10 mouse cellular contexts compared by ENCODE assay signal in genomic region chr13:42367655-42368554, GRCm38 (mm10).
DNase-seq lines count a peak whose midpoint lies in the region; ATAC-seq and TF ChIP-seq lines count a peak whose summit lies in the region.
"Had no signal": no experiment of that assay in that cellular context is flagged by ENCODE, and none has a peak within 500 bp of the region (broad histone marks: within the 10 kb centered on the region; RNA-seq: fewer than 3 reads in every experiment).

No protein-coding gene starts in this region.

- WGBS in kidney, postnatal 0 days, result 63% methylated on average over 7 of the region's 7 CpGs
- 86% methylated on average over 7 of the region's 7 CpGs for WGBS in hindbrain, embryonic 14.5 days

- H3K79me2 ChIP-seq in CH12.LX (replicated peaks; ENCODE audit: control insufficient read depth, extremely low read depth, insufficient read depth, poor library complexity, severe bottlenecking), result no peaks in the 10 kb centered on the region

- no peak overlapping the region for H3K27ac ChIP-seq in CH12.LX (ENCODE audit: insufficient read depth, low read depth)
- H3K27ac ChIP-seq in bone marrow macrophage, adult 2 months (ENCODE audit: insufficient read depth, low read depth, low read length), result peak overlapping the region; percentile 78
- H3K27ac ChIP-seq in kidney, postnatal 0 days, result peak overlapping the region; percentile 65
- no peak overlapping the region for H3K27ac ChIP-seq in hindbrain, embryonic 14.5 days
- H3K27ac ChIP-seq: embryonic facial prominence, embryonic 15.5 days; limb, embryonic 13.5 days had no signal

- dilution Hi-C loops in CH12.LX (cut with MboI; ENCODE audit: extremely low pct_ligation_motif_present, extremely low pct_unique_long_range_greater_than_20kb, low sequenced_read_pairs), result no loop called here

- no peaks in the 10 kb centered on the region for H3K27me3 ChIP-seq in CH12.LX (replicated peaks)
- no peaks in the 10 kb centered on the region for H3K27me3 ChIP-seq in kidney, postnatal 0 days (ENCODE audit: insufficient read depth, low read length)
- H3K27me3 ChIP-seq in hindbrain, embryonic 14.5 days (ENCODE audit: control insufficient read depth, insufficient read depth, low read length), result no peaks in the 10 kb centered on the region
- H3K27me3 ChIP-seq: embryonic facial prominence, embryonic 15.5 days; limb, embryonic 13.5 days had no signal

- peak overlapping the region; percentile 10; the same call in 1 of the 2 replicates for H3K4me2 ChIP-seq in CH12.LX (ENCODE audit: insufficient read depth, low read depth, poor library complexity, severe bottlenecking)
- no peak overlapping the region for H3K4me2 ChIP-seq in kidney, postnatal 0 days (ENCODE audit: low read length)
- H3K4me2 ChIP-seq in hindbrain, embryonic 14.5 days (replicated peaks), result no peak overlapping the region
- H3K4me2 ChIP-seq: embryonic facial prominence, embryonic 15.5 days; limb, embryonic 13.5 days had no signal

- no peak for TF ChIP-seq POLR2A in CH12.LX (IDR thresholded peaks at IDR 0.05; ENCODE audit: low read depth, low read length)
- TF ChIP-seq POLR2A in bone marrow macrophage, adult 2 months (IDR thresholded peaks at IDR 0.05; ENCODE audit: borderline replicate concordance, low read depth, low read length), result no peak

- no peak for TF ChIP-seq RAD21 in CH12.LX (IDR thresholded peaks at IDR 0.05; ENCODE audit: low read depth, low read length)

- peaks cover 6 to 29% of the 10 kb centered on the region in 2 experiments for H3K4me1 ChIP-seq in CH12.LX (ENCODE audit: control insufficient read depth in 1 of 2, insufficient read depth in 2 of 2)
- H3K4me1 ChIP-seq in bone marrow macrophage, adult 2 months (ENCODE audit: control insufficient read depth, insufficient read depth, low read length), result peaks cover 37% of the 10 kb centered on the region
- H3K4me1 ChIP-seq in kidney, postnatal 0 days (replicated peaks; ENCODE audit: insufficient read depth, low read length), result 0 out of 2 replicates have a peak, but pooled peaks cover 3% of the 10 kb centered on the region
- H3K4me1 ChIP-seq in hindbrain, embryonic 14.5 days (replicated peaks; ENCODE audit: control insufficient read depth, insufficient read depth, low read length), result no peaks in the 10 kb centered on the region
- H3K4me1 ChIP-seq: embryonic facial prominence, embryonic 15.5 days; limb, embryonic 13.5 days had no signal

- peaks cover 12% of the 10 kb centered on the region for H3K9me3 ChIP-seq in CH12.LX (replicated peaks; ENCODE audit: low read length)
- H3K9me3 ChIP-seq in kidney, postnatal 0 days (replicated peaks; ENCODE audit: low read length), result no peaks in the 10 kb centered on the region
- H3K9me3 ChIP-seq in hindbrain, embryonic 14.5 days (ENCODE audit: control insufficient read depth, low read length), result no peaks in the 10 kb centered on the region
- H3K9me3 ChIP-seq: embryonic facial prominence, embryonic 15.5 days; limb, embryonic 13.5 days had no signal

- 0 out of 2 replicates have a peak, but pooled peaks have one; percentile 21 for ATAC-seq in kidney, postnatal 0 days (replicated peaks; ENCODE audit: low FRiP score, low read depth)
- peak; percentile 64 for ATAC-seq in megakaryocyte progenitor cell, adult 5-6 weeks (replicated peaks; ENCODE audit: poor library complexity)
- no peak for ATAC-seq in hindbrain, embryonic 14.5 days (ENCODE audit: low FRiP score)

- peak; percentile 33 for DNase-seq in CH12.LX (ENCODE audit: extremely low read depth)
- peak; percentile 13 for DNase-seq in kidney, postnatal 0 days (ENCODE audit: low spot score)
- DNase-seq in MN1 (ENCODE audit: low spot score), result no peak
- no peak for DNase-seq in hindbrain, embryonic 14.5 days (ENCODE audit: low spot score)
- DNase-seq in left cerebral cortex, adult 11 months (ENCODE audit: low spot score), result no peak
- DNase-seq: retina, postnatal 1 day had no signal

- H3K36me3 ChIP-seq in CH12.LX (replicated peaks in 1 of 2; ENCODE audit: control insufficient read depth in 1 of 2, insufficient read depth in 1 of 2, low read length in 1 of 2), result no peaks in the 10 kb centered on the region
- H3K36me3 ChIP-seq in kidney, postnatal 0 days (ENCODE audit: insufficient read depth, low read length), result no peaks in the 10 kb centered on the region
- no peaks in the 10 kb centered on the region for H3K36me3 ChIP-seq in hindbrain, embryonic 14.5 days (replicated peaks; ENCODE audit: control insufficient read depth, insufficient read depth)
- H3K36me3 ChIP-seq: embryonic facial prominence, embryonic 15.5 days; limb, embryonic 13.5 days had no signal

- no peak for TF ChIP-seq CTCF in CH12.LX (conservative IDR thresholded peaks at IDR 0.05 in 1 of 2, IDR thresholded peaks at IDR 0.05 in 1 of 2; ENCODE audit: low read depth in 2 of 2, low read length in 2 of 2)
- TF ChIP-seq CTCF in bone marrow macrophage, adult 2 months (IDR thresholded peaks at IDR 0.05; ENCODE audit: low read depth, low read length), result no peak
- TF ChIP-seq CTCF in kidney, postnatal 0 days (IDR thresholded peaks at IDR 0.05; ENCODE audit: low read depth), result no peak

- no peak overlapping the region for H3K4me3 ChIP-seq in CH12.LX (replicated peaks in 1 of 3; ENCODE audit: low read depth in 2 of 3, low read length in 2 of 3, poor library complexity in 1 of 3)
- H3K4me3 ChIP-seq in bone marrow macrophage, adult 2 months (ENCODE audit: insufficient read depth, low read length), result no peak overlapping the region; the same call in 1 of the 2 replicates
- H3K4me3 ChIP-seq in kidney, postnatal 0 days (replicated peaks; ENCODE audit: low read depth, low read length), result no peak overlapping the region
- H3K4me3 ChIP-seq in hindbrain, embryonic 14.5 days (replicated peaks; ENCODE audit: low read length), result no peak overlapping the region
- H3K4me3 ChIP-seq: embryonic facial prominence, embryonic 15.5 days; limb, embryonic 13.5 days had no signal

- no peak for TF ChIP-seq EP300 in CH12.LX (IDR thresholded peaks at IDR 0.05; ENCODE audit: low read length)

- H3K9ac ChIP-seq in CH12.LX (ENCODE audit: insufficient read depth, low read depth), result no peak overlapping the region
- no peak overlapping the region for H3K9ac ChIP-seq in kidney, postnatal 0 days (ENCODE audit: low read depth, low read length)
- no peak overlapping the region for H3K9ac ChIP-seq in hindbrain, embryonic 14.5 days
- H3K9ac ChIP-seq: embryonic facial prominence, embryonic 15.5 days; limb, embryonic 13.5 days had no signal

- in situ Hi-C loops in CH12.LX (cut with MboI; ENCODE audit: low pct_ligation_motif_present, low pct_unique_long_range_greater_than_20kb, low sequenced_read_pairs), result no loop called here

TF ChIP-seq in CH12.LX, 34 proteins besides CTCF, POLR2A, EP300 and RAD21:
- no peak for TF ChIP-seq ETS1 (conservative IDR thresholded peaks at IDR 0.05; ENCODE audit: low read depth, low read length)
- peak; percentile 64; the same call in 1 of the 2 replicates for TF ChIP-seq MAFK (IDR thresholded peaks at IDR 0.05; ENCODE audit: insufficient replicate concordance, low read length)
- peak; percentile 71; the same call in 1 of the 2 replicates for TF ChIP-seq MEF2A (IDR thresholded peaks at IDR 0.05; ENCODE audit: borderline replicate concordance, low read depth, low read length)

Comparison
In these comparisons a context has a peak if more than half of its experiments do, and no peak if none do; other contexts are left out.
1. DNase-seq: peak in CH12.LX (single experiment) and kidney, postnatal 0 days (single experiment); none in MN1 (single experiment), hindbrain, embryonic 14.5 days (single experiment) and left cerebral cortex, adult 11 months (single experiment).
2. H3K27ac ChIP-seq: peak in bone marrow macrophage, adult 2 months (single experiment) and kidney, postnatal 0 days (single experiment); none in CH12.LX (single experiment) and hindbrain, embryonic 14.5 days (single experiment).